Mouse (Mus musculus) gastrocnemius, adult 8-10 months (tissue): Measurements from ENCODE around the gene Pak6. TPM values are rescaled to one million over a fixed set of nuclear protein-coding genes. Genes with fewer than 3 reads are reported as not detected.

Source experiments
- DNase-seq, 2 experiments: peaks; one replicate each; pipeline ENCODE4 v3.0.0; 2022; ENCODE audit warnings: low spot score in 2 of 2
- total RNA-seq, 4 experiments: library from RNA; stranded (reverse); gene quantifications; 2 replicates each; pipeline ENCODE4 v1.2.4; 2022

Gene Pak6
- total RNA-seq, 4 experiments from 2014 or later = not detected

GRCm38 (mm10) chr2:118697311-118697877 lies 34.3 kb downstream of the Pak6 start:
- no peak for DNase-seq

- DNase-seq = no peak
Measured at GRCm38 (mm10) chr2:118697955-118698354, 34.9 kb downstream of the Pak6 start.

- peak; percentile 64 to 66 for DNase-seq
Measured at GRCm38 (mm10) chr2:118700179-118701062, 37.3 kb downstream of the Pak6 start.

GRCm38 (mm10) chr2:118701161-118701560 lies 38.1 kb downstream of the Pak6 start:
- DNase-seq = no peak

GRCm38 (mm10) chr2:118701971-118702882 lies 39.1 kb downstream of the Pak6 start:
- DNase-seq = no peak

GRCm38 (mm10) chr2:118702883-118703761 lies 40.0 kb downstream of the Pak6 start:
- DNase-seq = peak in 1 of 2 experiments; percentile 40

GRCm38 (mm10) chr2:118703913-118704730 lies 41.0 kb downstream of the Pak6 start, which contains the start of gene Ankrd63:
TSS of gene Ankrd63 (minus strand) at chr2:118703963.
- no peak for DNase-seq

GRCm38 (mm10) chr2:118706436-118706835 lies 43.3 kb downstream of the Pak6 start:
- DNase-seq = no peak

- no peak for DNase-seq
Measured at GRCm38 (mm10) chr2:118708472-118708871, 45.4 kb downstream of the Pak6 start.

GRCm38 (mm10) chr2:118709655-118710221 lies 46.6 kb downstream of the Pak6 start:
- no peak for DNase-seq

GRCm38 (mm10) chr2:118711038-118711494 lies 48.0 kb downstream of the Pak6 start:
- DNase-seq = no peak

GRCm38 (mm10) chr2:118713631-118714030 lies 50.5 kb downstream of the Pak6 start:
- DNase-seq = no peak

- no peak for DNase-seq
Measured at GRCm38 (mm10) chr2:118714230-118714629, 51.1 kb downstream of the Pak6 start.

- DNase-seq = peak; percentile 33 to 45
Measured at GRCm38 (mm10) chr2:118716677-118717076, 53.6 kb downstream of the Pak6 start.

GRCm38 (mm10) chr2:118723693-118724486 lies 60.8 kb downstream of the Pak6 start:
- DNase-seq = no peak

- DNase-seq = no peak
Measured at GRCm38 (mm10) chr2:118725511-118725910, 62.4 kb downstream of the Pak6 start.

- no peak for DNase-seq
Measured at GRCm38 (mm10) chr2:118726873-118727272, 63.8 kb downstream of the Pak6 start.

GRCm38 (mm10) chr2:118727911-118728310 lies 64.8 kb downstream of the Pak6 start:
- DNase-seq = no peak
